Comparison of ENCODE assay signal across 31 mouse cellular contexts in genomic region chr6:48951630-48952029, GRCm38 (mm10). TPM values are rescaled to one million over a fixed set of nuclear protein-coding genes. Genes with fewer than 3 reads are reported as not detected.
DNase-seq lines count a peak whose midpoint lies in the region; ATAC-seq and TF ChIP-seq lines count a peak whose summit lies in the region.
"Had no signal": no experiment of that assay in that cellular context is flagged by ENCODE, and none has a peak within 500 bp of the region (broad histone marks: within the 10 kb centered on the region; RNA-seq: fewer than 3 reads in every experiment).

No protein-coding gene starts in this region.

- H3K4me1 ChIP-seq in heart, embryonic 10.5 days: no peaks in the 10 kb centered on the region
- H3K4me1 ChIP-seq in heart, embryonic 11.5 days (ENCODE audit: control insufficient read depth, insufficient read depth, low read length): no peaks in the 10 kb centered on the region
- no peaks in the 10 kb centered on the region for H3K4me1 ChIP-seq in lung, postnatal 0 days (ENCODE audit: insufficient read depth, low read depth, low read length)
- H3K4me1 ChIP-seq: forebrain, embryonic 10.5 days; heart, embryonic 12.5 days; heart, embryonic 15.5 days had no signal

- H3K9ac ChIP-seq in heart, embryonic 11.5 days (ENCODE audit: low read depth, low read length): no peak overlapping the region
- H3K9ac ChIP-seq in lung, postnatal 0 days (replicated peaks; ENCODE audit: low read depth): no peak overlapping the region
- H3K9ac ChIP-seq: heart, embryonic 12.5 days; heart, embryonic 15.5 days; hindbrain, embryonic 14.5 days had no signal

- H3K4me3 ChIP-seq in heart, embryonic 10.5 days: no peak overlapping the region
- no peak overlapping the region for H3K4me3 ChIP-seq in heart, embryonic 11.5 days (ENCODE audit: low read depth, low read length)
- H3K4me3 ChIP-seq in lung, postnatal 0 days (ENCODE audit: low read depth, low read length): no peak overlapping the region
- no peak overlapping the region for H3K4me3 ChIP-seq in gastrocnemius, adult 2 months
- H3K4me3 ChIP-seq: forebrain, embryonic 10.5 days; heart, embryonic 12.5 days; heart, embryonic 15.5 days had no signal

- no peaks in the 10 kb centered on the region for H3K27me3 ChIP-seq in heart, embryonic 10.5 days (ENCODE audit: insufficient read depth, poor library complexity, severe bottlenecking)
- H3K27me3 ChIP-seq in heart, embryonic 11.5 days (ENCODE audit: control insufficient read depth, insufficient read depth, low read length): no peaks in the 10 kb centered on the region
- no peaks in the 10 kb centered on the region for H3K27me3 ChIP-seq in lung, postnatal 0 days (replicated peaks; ENCODE audit: insufficient read depth, low read length)
- H3K27me3 ChIP-seq: heart, embryonic 12.5 days; heart, embryonic 15.5 days had no signal

- H3K4me2 ChIP-seq in heart, embryonic 11.5 days: no peak overlapping the region
- H3K4me2 ChIP-seq in lung, postnatal 0 days (replicated peaks; ENCODE audit: low read depth, low read length): no peak overlapping the region
- H3K4me2 ChIP-seq: heart, embryonic 12.5 days; heart, embryonic 15.5 days; hindbrain, embryonic 14.5 days had no signal

- TF ChIP-seq CTCF in lung, postnatal 0 days (IDR thresholded peaks at IDR 0.05): no peak
- no peak for TF ChIP-seq CTCF in gastrocnemius, adult 2 months (IDR thresholded peaks at IDR 0.05)

- H3K9me3 ChIP-seq in heart, embryonic 10.5 days: no peaks in the 10 kb centered on the region
- H3K9me3 ChIP-seq in heart, embryonic 11.5 days (replicated peaks; ENCODE audit: control insufficient read depth, low read length): no peaks in the 10 kb centered on the region
- no peaks in the 10 kb centered on the region for H3K9me3 ChIP-seq in lung, postnatal 0 days (ENCODE audit: low read length)
- H3K9me3 ChIP-seq: forebrain, embryonic 10.5 days; heart, embryonic 12.5 days; heart, embryonic 15.5 days had no signal

- ATAC-seq in heart, embryonic 11.5 days (replicated peaks; ENCODE audit: insufficient number of reproducible peaks, low FRiP score, low TSS enrichment): no peak
- ATAC-seq in common myeloid progenitor, adult 5-6 weeks (replicated peaks; ENCODE audit: low read depth, poor library complexity, severe bottlenecking): peak; percentile 87
- ATAC-seq in hematopoietic stem cell, adult 5-6 weeks (replicated peaks in 1 of 2; ENCODE audit: insufficient read depth in 1 of 2, low FRiP score in 2 of 2, low TSS enrichment in 1 of 2, low read depth in 1 of 2, poor library complexity in 2 of 2, severe bottlenecking in 2 of 2): peak; percentile 84 to 88
- ATAC-seq in lung, postnatal 0 days: no peak
- ATAC-seq: activated CD4-positive, CD25-positive, alpha-beta regulatory T cell, adult 4 months; forebrain, embryonic 14.5 days; inflammation-experienced regulatory T-cells, adult 6 months; intestine, embryonic 16.5 days had no signal

- intact Hi-C loops in gastrocnemius, adult 2 months (cut with DNase I): no loop called here

- H3K36me3 ChIP-seq in heart, embryonic 10.5 days: no peaks in the 10 kb centered on the region
- H3K36me3 ChIP-seq in heart, embryonic 11.5 days (ENCODE audit: control insufficient read depth, insufficient read depth, low read length): no peaks in the 10 kb centered on the region
- H3K36me3 ChIP-seq in lung, postnatal 0 days (ENCODE audit: insufficient read depth, low read length): no peaks in the 10 kb centered on the region
- H3K36me3 ChIP-seq: forebrain, embryonic 10.5 days; heart, embryonic 12.5 days; heart, embryonic 15.5 days had no signal

- TF ChIP-seq EP300 in lung, postnatal 0 days (IDR thresholded peaks at IDR 0.05): no peak

- DNase-seq in heart, embryonic 10.5 days (ENCODE audit: low spot score): peak; percentile 36
- DNase-seq in lung, postnatal 0 days (ENCODE audit: low spot score): no peak
- no peak for DNase-seq in gastrocnemius, adult 2 months
- DNase-seq: adrenal gland, adult 8-10 months; adrenal gland, postnatal 25 days; cerebellum, adult 11-12 months; cerebellum, adult 8-10 months; cerebellum, postnatal 10 days; cerebellum, postnatal 36 days; gastrocnemius, postnatal 10 days; gastrocnemius, postnatal 36 days; heart, adult 18-20 months; heart, postnatal 10 days; heart, postnatal 36 days had no signal

- H3K27ac ChIP-seq in heart, embryonic 10.5 days: no peak overlapping the region
- H3K27ac ChIP-seq in heart, embryonic 11.5 days (ENCODE audit: low read depth, low read length): no peak overlapping the region
- no peak overlapping the region for H3K27ac ChIP-seq in lung, postnatal 0 days (ENCODE audit: low read length)
- no peak overlapping the region for H3K27ac ChIP-seq in gastrocnemius, adult 2 months
- H3K27ac ChIP-seq: forebrain, embryonic 10.5 days; heart, embryonic 15.5 days; hindbrain, embryonic 14.5 days; hindbrain, postnatal 0 days had no signal

- WGBS in heart, embryonic 10.5 days: 82% methylated on average over 6 of the region's 6 CpGs
- WGBS in heart, embryonic 11.5 days (ENCODE audit: insufficient replicate concordance): 78% methylated on average over 6 of the region's 6 CpGs
- WGBS in lung, postnatal 0 days: 85% methylated on average over 6 of the region's 6 CpGs

RNA-seq across cellular contexts. Expression of gene 1600015I10Rik, which starts 21.9 kb away (rescaled TPM):
- 0.05 TPM in 1 of 2 replicates, not detected in the other for polyA plus RNA-seq in heart, embryonic 10.5 days (2016; fragmentation: Nextera tagmentation; extraction: Ambion mirVana)
- polyA plus RNA-seq in heart, embryonic 11.5 days (2014; fragmentation: Nextera tagmentation; extraction: Ambion mirVana): 0.08 and 0.14 TPM in 2 replicates
- not detected in 2 replicates for total RNA-seq in common myeloid progenitor, adult 5-6 weeks (2017)
- not detected in 2 replicates for total RNA-seq in hematopoietic stem cell, adult 5-6 weeks (2017)
- not detected in 2 replicates for polyA plus RNA-seq in lung, postnatal 0 days (2015; fragmentation: Nextera tagmentation; extraction: Ambion mirVana)
- total RNA-seq in gastrocnemius, adult 2 months (2021): not detected
- total RNA-seq: adrenal gland, adult 8-10 months; adrenal gland, postnatal 25 days; ES-E14; gastrocnemius, postnatal 10 days; gastrocnemius, postnatal 36 days; heart, adult 18-20 months; heart, postnatal 10 days; heart, postnatal 36 days; hindbrain, postnatal 0 days had no signal
- polyA plus RNA-seq: activated CD4-positive, CD25-positive, alpha-beta regulatory T cell, adult 4 months; brain, embryonic 14.5 days; embryonic facial prominence, embryonic 11.5 days; embryonic facial prominence, embryonic 14.5 days; forebrain, embryonic 10.5 days; forebrain, embryonic 14.5 days; heart, embryonic 15.5 days; hindbrain, embryonic 11.5 days; hindbrain, embryonic 14.5 days; hindbrain, postnatal 0 days; inflammation-experienced regulatory T-cells, adult 6 months; intestine, embryonic 16.5 days had no signal

RNA-seq across cellular contexts. Expression of gene Doxl2, which starts 23.1 kb away (rescaled TPM):
- polyA plus RNA-seq in heart, embryonic 10.5 days (2016; fragmentation: Nextera tagmentation; extraction: Ambion mirVana): not detected in 2 replicates
- polyA plus RNA-seq in heart, embryonic 11.5 days (2014; fragmentation: Nextera tagmentation; extraction: Ambion mirVana): not detected in 2 replicates
- total RNA-seq in common myeloid progenitor, adult 5-6 weeks (2017): not detected in 2 replicates
- not detected in 2 replicates for total RNA-seq in hematopoietic stem cell, adult 5-6 weeks (2017)
- not detected in 2 replicates for polyA plus RNA-seq in lung, postnatal 0 days (2015; fragmentation: Nextera tagmentation; extraction: Ambion mirVana)
- not detected for total RNA-seq in gastrocnemius, adult 2 months (2021)
- total RNA-seq: adrenal gland, postnatal 25 days; gastrocnemius, postnatal 10 days; gastrocnemius, postnatal 36 days; heart, adult 18-20 months; heart, postnatal 10 days; heart, postnatal 36 days; hindbrain, postnatal 0 days had no signal
- polyA plus RNA-seq: brain, embryonic 14.5 days; embryonic facial prominence, embryonic 11.5 days; embryonic facial prominence, embryonic 14.5 days; forebrain, embryonic 10.5 days; forebrain, embryonic 14.5 days; heart, embryonic 12.5 days; heart, embryonic 15.5 days; hindbrain, embryonic 11.5 days; hindbrain, embryonic 14.5 days; hindbrain, postnatal 0 days; inflammation-experienced regulatory T-cells, adult 6 months; intestine, embryonic 16.5 days had no signal

RNA-seq across cellular contexts. Expression of gene Svs1, which starts 35.0 kb away (rescaled TPM):
- not detected in 2 replicates for polyA plus RNA-seq in heart, embryonic 10.5 days (2016; fragmentation: Nextera tagmentation; extraction: Ambion mirVana)
- 0.07 TPM in 1 of 2 replicates, not detected in the other for polyA plus RNA-seq in heart, embryonic 11.5 days (2014; fragmentation: Nextera tagmentation; extraction: Ambion mirVana)
- not detected in 2 replicates for total RNA-seq in common myeloid progenitor, adult 5-6 weeks (2017)
- not detected in 2 replicates for total RNA-seq in hematopoietic stem cell, adult 5-6 weeks (2017)
- polyA plus RNA-seq in lung, postnatal 0 days (2015; fragmentation: Nextera tagmentation; extraction: Ambion mirVana): not detected in 2 replicates
- not detected for total RNA-seq in gastrocnemius, adult 2 months (2021)
- total RNA-seq: ES-E14; gastrocnemius, postnatal 10 days; gastrocnemius, postnatal 36 days; heart, adult 18-20 months; heart, postnatal 10 days; heart, postnatal 36 days; hindbrain, postnatal 0 days had no signal
- polyA plus RNA-seq: activated CD4-positive, CD25-positive, alpha-beta regulatory T cell, adult 4 months; brain, embryonic 14.5 days; embryonic facial prominence, embryonic 11.5 days; embryonic facial prominence, embryonic 14.5 days; forebrain, embryonic 10.5 days; forebrain, embryonic 14.5 days; heart, embryonic 12.5 days; heart, embryonic 15.5 days; hindbrain, embryonic 11.5 days; hindbrain, embryonic 14.5 days; hindbrain, postnatal 0 days; inflammation-experienced regulatory T-cells, adult 6 months; intestine, embryonic 16.5 days had no signal

Comparison
In these comparisons a context has a peak if more than half of its experiments do, and no peak if none do; other contexts are left out.
1. ATAC-seq: peak in common myeloid progenitor, adult 5-6 weeks (single experiment) and hematopoietic stem cell, adult 5-6 weeks (2 of 2); none in heart, embryonic 11.5 days (single experiment) and lung, postnatal 0 days (single experiment).